Mouse (Mus musculus) olfactory bulb, adult 2 months (tissue): ENCODE data around the gene Olfr1415.

Experiments
- CTCF ChIP-seq: fragments of 200-500 bp; IDR thresholded peaks from 2 replicates; pipeline ENCODE4 v1.5.1; 2012; ENCODE audit warnings: low read depth, mild to moderate bottlenecking, low read length, moderate library complexity; ENCODE audit not compliant: insufficient read depth
- POLR2A ChIP-seq: fragments of 200-500 bp; IDR thresholded peaks from 2 replicates; pipeline ENCODE4 v1.6.1; 2012; ENCODE audit warnings: mild to moderate bottlenecking, low read depth, low read length, moderate library complexity; ENCODE audit not compliant: insufficient read depth

DNA sequence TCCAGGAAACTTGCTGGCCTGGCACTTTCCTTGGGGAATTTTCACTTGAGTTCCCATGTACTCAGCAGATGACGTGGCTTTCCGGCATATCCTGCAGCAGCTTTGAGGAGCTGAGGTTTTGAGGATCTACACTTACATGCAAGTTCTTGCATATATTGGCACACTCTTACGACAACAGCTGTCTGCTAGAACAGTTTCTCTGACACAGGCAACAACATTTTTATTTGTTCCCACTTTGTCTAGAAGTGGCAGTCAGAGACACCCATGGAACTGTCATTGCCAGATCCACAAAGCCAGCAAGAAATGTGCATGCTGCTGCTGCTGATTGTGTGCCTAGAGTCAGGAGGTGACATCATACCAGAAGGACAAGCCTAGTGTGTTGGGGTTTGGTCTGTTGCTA, 27.9 kb upstream of the Olfr1415 start:
- TF ChIP-seq CTCF (no peak), POLR2A (no peak)
